Mouse (Mus musculus) kidney, embryonic 14.5 days (tissue): ENCODE data around the gene Otop3. TPM values are rescaled to one million over a fixed set of nuclear protein-coding genes. Genes with fewer than 3 reads are reported as not detected.

Experiments
- ATAC-seq: fragments of 200-750 bp; cut with Nextera tagmentation; 2 replicates; pipeline ENCODE4 v1.8.0; 2017; ENCODE audit warnings: moderate number of reproducible peaks, mild to moderate bottlenecking, moderate TSS enrichment, moderate library complexity; ENCODE audit not compliant: low FRiP score, low TSS enrichment
- H3K27ac ChIP-seq: fragments of 300-500 bp; sonication (generic); 2 replicates; pipeline ENCODE4 v1.5.1; 2014; ENCODE audit warnings: low read depth, mild to moderate bottlenecking, low read length, moderate library complexity, mixed read lengths
- H3K27me3 ChIP-seq: fragments of 300-500 bp; sonication (generic); 2 replicates; pipeline ENCODE4 v1.6.1; 2014; ENCODE audit warnings: mild to moderate bottlenecking, low read length; ENCODE audit not compliant: control insufficient read depth, insufficient read depth
- H3K36me3 ChIP-seq: fragments of 300-500 bp; sonication (generic); 2 replicates; pipeline ENCODE4 v1.6.1; 2014; ENCODE audit warnings: low read length, mixed read lengths; ENCODE audit not compliant: control insufficient read depth, insufficient read depth
- H3K4me1 ChIP-seq: fragments of 300-500 bp; sonication (generic); 2 replicates; pipeline ENCODE4 v1.6.1; 2014; ENCODE audit warnings: low read length, mixed read lengths; ENCODE audit not compliant: control insufficient read depth, insufficient read depth
- H3K4me2 ChIP-seq: fragments of 300-500 bp; sonication (generic); replicated peaks from 2 replicates; pipeline ENCODE4 v1.6.1; 2014; ENCODE audit warnings: low read depth, mild to moderate bottlenecking, low read length
- H3K4me3 ChIP-seq: fragments of 300-500 bp; sonication (generic); 2 replicates; pipeline ENCODE4 v1.5.1; 2014; ENCODE audit warnings: mild to moderate bottlenecking, low read length
- H3K9ac ChIP-seq: fragments of 300-500 bp; sonication (generic); 2 replicates; pipeline ENCODE4 v1.6.1; 2014; ENCODE audit warnings: low read depth, mild to moderate bottlenecking, low read length, moderate library complexity
- H3K9me3 ChIP-seq: fragments of 300-500 bp; sonication (generic); 2 replicates; pipeline ENCODE4 v1.6.1; 2016; ENCODE audit warnings: low read length; ENCODE audit not compliant: control insufficient read depth
- WGBS: fragments of 180-500 bp; shearing (Covaris S2); extraction: QIAGEN DNeasy Blood & Tissue Kit; methylation state at CpG from one replicate; pipeline ENCODE4 v1.1.7; 2014; 5-methylcytosine and 5-hydroxymethylcytosine counted together
- polyA plus RNA-seq: library from polyadenylated mRNA; unstranded; fragments of >200 nt; fragmentation: Nextera tagmentation; extraction: Ambion mirVana; gene quantifications from 2 replicates; pipeline ENCODE4 v1.2.1, GENCODE M21; 2014

Otop3 gene
- polyA plus RNA-seq, 1 experiment from 2014 or later: not detected

GRCm38 (mm10) chr11:115374695-115375425 is 40.3 kb downstream of the Otop3 start:
- Histone ChIP-seq H3K27me3 (peaks cover 21% of the 10 kb centered on the region), H3K9me3 (no peaks in the 10 kb centered on the region), H3K27ac (no peak overlapping the region), H3K4me2 (peak overlapping the region; percentile 43), H3K36me3 (no peaks in the 10 kb centered on the region), H3K4me1 (0 out of 2 replicates have a peak, but pooled peaks cover 5% of the 10 kb centered on the region), H3K9ac (0 out of 2 replicates have a peak overlapping the region, but pooled peaks have one; percentile 36), H3K4me3 (peak overlapping the region; percentile 35; the same call in 1 of the 2 replicates)
- WGBS: 66% methylated on average over 12 of the region's 12 CpGs
- ATAC-seq: no peak

GRCm38 (mm10) chr11:115376722-115377121 is 42.2 kb downstream of the Otop3 start:
- Histone ChIP-seq H3K4me1 (0 out of 2 replicates have a peak, but pooled peaks cover 5% of the 10 kb centered on the region), H3K4me2 (no peak overlapping the region), H3K36me3 (no peaks in the 10 kb centered on the region), H3K27me3 (peaks cover 21% of the 10 kb centered on the region), H3K9me3 (no peaks in the 10 kb centered on the region), H3K4me3 (no peak overlapping the region), H3K9ac (no peak overlapping the region), H3K27ac (no peak overlapping the region)
- ATAC-seq: no peak
- 61% methylated on average over 7 of the region's 7 CpGs for WGBS

- no peak for ATAC-seq
- H3K36me3 ChIP-seq: no peaks in the 10 kb centered on the region
- H3K9me3 ChIP-seq: no peaks in the 10 kb centered on the region
- whole genome bisulfite sequencing: 91% methylated on average over 4 of the region's 4 CpGs
- H3K9ac ChIP-seq: no peak overlapping the region
- H3K4me3 ChIP-seq: no peak overlapping the region
- peaks cover 5% of the 10 kb centered on the region; the same call in 1 of the 2 replicates for H3K4me1 ChIP-seq
- H3K4me2 ChIP-seq: no peak overlapping the region
- peaks cover 21% of the 10 kb centered on the region for H3K27me3 ChIP-seq
- H3K27ac ChIP-seq: no peak overlapping the region
These were observed 42.7 kb downstream of the Otop3 start for GRCm38 (mm10) chr11:115377254-115377653.

GRCm38 (mm10) chr11:115377854-115378253 is 43.3 kb downstream of the Otop3 start:
- H3K36me3 ChIP-seq: no peaks in the 10 kb centered on the region
- WGBS: 80% methylated on average over 7 of the region's 7 CpGs
- ATAC-seq: no peak

GRCm38 (mm10) chr11:115381276-115381675 is 46.7 kb downstream of the Otop3 start:
- ATAC-seq: no peak

More at GRCm38 (mm10) chr11:115377854-115378253, 43.3 kb downstream of the Otop3 start:
- no peak overlapping the region for H3K27ac ChIP-seq
- no peak overlapping the region for H3K9ac ChIP-seq
- H3K4me3 ChIP-seq: no peak overlapping the region
- no peak overlapping the region for H3K4me2 ChIP-seq
- H3K27me3 ChIP-seq: peaks cover 21% of the 10 kb centered on the region
- H3K4me1 ChIP-seq: peaks cover 11% of the 10 kb centered on the region
- H3K9me3 ChIP-seq: no peaks in the 10 kb centered on the region

GRCm38 (mm10) chr11:115381743-115382539 is 47.4 kb downstream of the Otop3 start, which contains the start of gene Cdr2l:
TSS of gene Cdr2l (plus strand) at chr11:115381916.
- Histone ChIP-seq H3K27ac (peak within 1 kb of the TSS; percentile 68), H3K27me3 (no peaks in the 10 kb centered on the region), H3K4me1 (peaks cover 34% of the 10 kb centered on the region), H3K36me3 (no peaks in the 10 kb centered on the region), H3K4me2 (peak within 1 kb of the TSS; percentile 91), H3K9ac (peak within 1 kb of the TSS; percentile 93), H3K9me3 (no peaks in the 10 kb centered on the region), H3K4me3 (peak within 1 kb of the TSS; percentile 83)
- peak; percentile 89 for ATAC-seq
- under 1% methylated on average over 64 of the region's 76 CpGs for WGBS

More at GRCm38 (mm10) chr11:115381276-115381675, 46.7 kb downstream of the Otop3 start:
- Histone ChIP-seq H3K4me3 (peak overlapping the region; percentile 83), H3K4me2 (peak overlapping the region; percentile 91), H3K4me1 (peaks cover 34% of the 10 kb centered on the region), H3K9me3 (no peaks in the 10 kb centered on the region), H3K9ac (0 out of 2 replicates have a peak overlapping the region, but pooled peaks have one; percentile 93), H3K27me3 (no peaks in the 10 kb centered on the region), H3K36me3 (no peaks in the 10 kb centered on the region), H3K27ac (no peak overlapping the region)
- WGBS: 12% methylated on average over 9 of the region's 9 CpGs

GRCm38 (mm10) chr11:115382891-115383290 is 48.4 kb downstream of the Otop3 start:
- Histone ChIP-seq H3K27me3 (no peaks in the 10 kb centered on the region), H3K27ac (no peak overlapping the region), H3K4me3 (peak overlapping the region; percentile 83), H3K36me3 (no peaks in the 10 kb centered on the region), H3K9ac (peak overlapping the region; percentile 93; the same call in 1 of the 2 replicates), H3K4me1 (peaks cover 34% of the 10 kb centered on the region), H3K9me3 (no peaks in the 10 kb centered on the region), H3K4me2 (peak overlapping the region; percentile 91)
- WGBS: 20% methylated on average over 5 of the region's 5 CpGs
- ATAC-seq: no peak

GRCm38 (mm10) chr11:115383701-115384474 is 49.4 kb downstream of the Otop3 start:
- no peaks in the 10 kb centered on the region for H3K36me3 ChIP-seq
- H3K4me3 ChIP-seq: no peak overlapping the region
- H3K27me3 ChIP-seq: no peaks in the 10 kb centered on the region
- H3K9me3 ChIP-seq: no peaks in the 10 kb centered on the region
- WGBS: 55% methylated on average over 16 of the region's 16 CpGs
- H3K9ac ChIP-seq: peak overlapping the region; percentile 25; the same call in 1 of the 2 replicates
- H3K4me1 ChIP-seq: peaks cover 34% of the 10 kb centered on the region
- peak overlapping the region; percentile 91 for H3K4me2 ChIP-seq
- ATAC-seq: no peak
- peak overlapping the region; percentile 2; the same call in 1 of the 2 replicates for H3K27ac ChIP-seq
